Mouse (Mus musculus): Measurements from ENCODE around the gene Wwox.

- no peak for TF ChIP-seq POLR2A (IDR thresholded peaks at IDR 0.05; ENCODE audit: low read depth, low read length)
- no peak for TF ChIP-seq E2F4 (IDR thresholded peaks at IDR 0.05; ENCODE audit: insufficient replicate concordance, low read depth, low read length)
- TF ChIP-seq SMC3 (IDR thresholded peaks at IDR 0.05; ENCODE audit: low read depth, low read length): no peak
- no peak for TF ChIP-seq EP300 (IDR thresholded peaks at IDR 0.05; ENCODE audit: low read length)
Measured at GRCm38 (mm10) chr8:115078296-115078695, 638.8 kb downstream of the Wwox start.
